Mouse (Mus musculus): Measurements from ENCODE around the gene Mgat5. TPM values are rescaled to one million over a fixed set of nuclear protein-coding genes. Genes with fewer than 3 reads are reported as not detected.

Gene Mgat5
- total RNA-seq, 1 experiment, result 11.0 TPM

- Histone ChIP-seq H3K36me3 (ENCODE audit: control insufficient read depth, insufficient read depth, low read length, poor library complexity, severe bottlenecking) (no peaks in the 10 kb centered on the region), H3K9me3 (ENCODE audit: control insufficient read depth, insufficient read depth, low read depth, low read length) (no peaks in the 10 kb centered on the region), H3K4me3 (ENCODE audit: insufficient read depth in 1 of 2, low read depth in 1 of 2, low read length in 2 of 2, poor library complexity in 1 of 2, severe bottlenecking in 1 of 2) (no peak overlapping the region), H3K9ac (ENCODE audit: insufficient read depth, low read depth, low read length, poor library complexity, severe bottlenecking) (no peak overlapping the region), H3K27ac (ENCODE audit: insufficient read depth, low read depth, low read length, poor library complexity, severe bottlenecking) (no peak overlapping the region), H3K4me1 (ENCODE audit: control insufficient read depth in 2 of 2, insufficient read depth in 2 of 2, low read length in 2 of 2, poor library complexity in 1 of 2) (peaks cover 0 to 3% of the 10 kb centered on the region in 2 experiments; a peak in 1 of 4 replicates)
- DNase-seq (ENCODE audit: low read depth, low spot score), result no peak
- TF ChIP-seq ZC3H11A (IDR thresholded peaks at IDR 0.05; ENCODE audit: borderline replicate concordance, low read depth, low read length), result no peak
- in situ Hi-C loops (cut with MboI; ENCODE audit: low sequenced_read_pairs in 2 of 2, unreplicated experiment in 2 of 2), result no loop called here
These were observed 123.6 kb downstream of the Mgat5 start for GRCm38 (mm10) chr1:127328354-127328875.

GRCm38 (mm10) chr1:127329810-127330209, 125.0 kb downstream of the Mgat5 start:
- Histone ChIP-seq H3K36me3 (ENCODE audit: control insufficient read depth, insufficient read depth, low read length, poor library complexity, severe bottlenecking) (no peaks in the 10 kb centered on the region), H3K27ac (ENCODE audit: insufficient read depth, low read depth, low read length, poor library complexity, severe bottlenecking) (no peak overlapping the region), H3K4me1 (ENCODE audit: control insufficient read depth in 2 of 2, insufficient read depth in 2 of 2, low read length in 2 of 2, poor library complexity in 1 of 2) (peaks cover 0 to 3% of the 10 kb centered on the region in 2 experiments; a peak in 1 of 4 replicates), H3K4me3 (ENCODE audit: insufficient read depth in 1 of 2, low read depth in 1 of 2, low read length in 2 of 2, poor library complexity in 1 of 2, severe bottlenecking in 1 of 2) (no peak overlapping the region), H3K9me3 (ENCODE audit: control insufficient read depth, insufficient read depth, low read depth, low read length) (no peaks in the 10 kb centered on the region), H3K9ac (ENCODE audit: insufficient read depth, low read depth, low read length, poor library complexity, severe bottlenecking) (no peak overlapping the region)
- DNase-seq (ENCODE audit: low read depth, low spot score), result no peak
- in situ Hi-C loops (cut with MboI; ENCODE audit: low sequenced_read_pairs in 2 of 2, unreplicated experiment in 2 of 2), result no loop called here
- TF ChIP-seq CHD2 (IDR thresholded peaks at IDR 0.05; ENCODE audit: low read depth, low read length) (no peak), ZNF384 (IDR thresholded peaks at IDR 0.05; ENCODE audit: low read depth, low read length) (no peak), MAFK (IDR thresholded peaks at IDR 0.05; ENCODE audit: insufficient read depth, low read depth, low read length) (no peak), ZC3H11A (IDR thresholded peaks at IDR 0.05; ENCODE audit: borderline replicate concordance, low read depth, low read length) (no peak), HCFC1 (IDR thresholded peaks at IDR 0.05; ENCODE audit: borderline replicate concordance, insufficient read depth, low read length) (no peak)

- in situ Hi-C loops (cut with MboI; ENCODE audit: low sequenced_read_pairs in 2 of 2, unreplicated experiment in 2 of 2), result no loop called here
- no peak for DNase-seq (ENCODE audit: low read depth, low spot score)
- TF ChIP-seq HCFC1 (IDR thresholded peaks at IDR 0.05; ENCODE audit: borderline replicate concordance, insufficient read depth, low read length) (no peak), CHD2 (IDR thresholded peaks at IDR 0.05; ENCODE audit: low read depth, low read length) (no peak), ZNF384 (IDR thresholded peaks at IDR 0.05; ENCODE audit: low read depth, low read length) (no peak), ZC3H11A (IDR thresholded peaks at IDR 0.05; ENCODE audit: borderline replicate concordance, low read depth, low read length) (no peak), MAFK (IDR thresholded peaks at IDR 0.05; ENCODE audit: insufficient read depth, low read depth, low read length) (no peak)
These were observed 132.9 kb downstream of the Mgat5 start for GRCm38 (mm10) chr1:127337740-127338139.

DNA sequence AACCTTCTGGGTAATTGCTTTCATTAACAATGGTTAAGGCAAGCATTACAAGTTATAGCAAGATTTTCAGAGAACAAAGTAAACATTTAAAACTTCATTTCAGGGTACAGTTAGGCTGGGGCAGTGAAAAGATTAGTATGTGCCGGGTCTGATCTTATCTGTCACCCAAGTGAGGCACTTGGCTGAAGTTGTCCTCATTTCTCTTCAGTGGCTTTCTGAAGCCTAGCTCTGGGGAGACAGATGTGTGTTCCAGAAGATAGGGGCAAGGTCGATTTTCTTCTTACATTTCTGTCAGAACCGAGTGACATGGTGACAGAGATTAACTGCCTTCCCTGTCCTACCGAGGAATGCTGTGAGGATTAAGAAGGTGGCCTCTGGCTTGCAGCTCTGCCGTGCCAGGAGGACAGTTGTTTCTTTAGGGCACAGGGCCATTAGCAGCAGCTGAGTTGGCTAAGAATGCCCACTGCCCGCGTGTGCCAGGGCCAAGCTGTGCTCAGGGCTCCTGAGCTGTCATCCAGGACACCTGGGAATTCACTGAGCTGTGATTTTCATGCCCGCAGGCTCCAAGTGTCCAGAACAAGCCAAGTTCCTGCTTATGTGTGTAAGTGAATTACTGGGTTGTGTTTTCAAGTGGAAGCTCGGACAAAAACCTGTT, 134.1 kb downstream of the Mgat5 start:
- Histone ChIP-seq H3K4me1 (ENCODE audit: control insufficient read depth in 2 of 2, insufficient read depth in 2 of 2, low read length in 2 of 2, poor library complexity in 1 of 2) (no peaks in the 10 kb centered on the region), H3K9me3 (ENCODE audit: control insufficient read depth, insufficient read depth, low read depth, low read length) (no peaks in the 10 kb centered on the region), H3K36me3 (ENCODE audit: control insufficient read depth, insufficient read depth, low read length, poor library complexity, severe bottlenecking) (no peaks in the 10 kb centered on the region), H3K27ac (ENCODE audit: insufficient read depth, low read depth, low read length, poor library complexity, severe bottlenecking) (no peak overlapping the region), H3K9ac (ENCODE audit: insufficient read depth, low read depth, low read length, poor library complexity, severe bottlenecking) (no peak overlapping the region), H3K4me3 (ENCODE audit: insufficient read depth in 1 of 2, low read depth in 1 of 2, low read length in 2 of 2, poor library complexity in 1 of 2, severe bottlenecking in 1 of 2) (no peak overlapping the region)
- no peak for DNase-seq (ENCODE audit: low read depth, low spot score)
- TF ChIP-seq HCFC1 (IDR thresholded peaks at IDR 0.05; ENCODE audit: borderline replicate concordance, insufficient read depth, low read length) (no peak), ZC3H11A (IDR thresholded peaks at IDR 0.05; ENCODE audit: borderline replicate concordance, low read depth, low read length) (no peak), CHD2 (IDR thresholded peaks at IDR 0.05; ENCODE audit: low read depth, low read length) (no peak), MAFK (IDR thresholded peaks at IDR 0.05; ENCODE audit: insufficient read depth, low read depth, low read length) (no peak)
- in situ Hi-C loops (cut with MboI; ENCODE audit: low sequenced_read_pairs in 2 of 2, unreplicated experiment in 2 of 2), result no loop called here

More at GRCm38 (mm10) chr1:127337740-127338139, 132.9 kb downstream of the Mgat5 start:
- H3K4me1 ChIP-seq (ENCODE audit: control insufficient read depth in 2 of 2, insufficient read depth in 2 of 2, low read length in 2 of 2, poor library complexity in 1 of 2), result no peaks in the 10 kb centered on the region
- H3K27ac ChIP-seq (ENCODE audit: insufficient read depth, low read depth, low read length, poor library complexity, severe bottlenecking), result no peak overlapping the region
- no peak overlapping the region for H3K4me3 ChIP-seq (ENCODE audit: insufficient read depth in 1 of 2, low read depth in 1 of 2, low read length in 2 of 2, poor library complexity in 1 of 2, severe bottlenecking in 1 of 2)
- H3K9ac ChIP-seq (ENCODE audit: insufficient read depth, low read depth, low read length, poor library complexity, severe bottlenecking), result no peak overlapping the region
- H3K9me3 ChIP-seq (ENCODE audit: control insufficient read depth, insufficient read depth, low read depth, low read length), result no peaks in the 10 kb centered on the region
- no peaks in the 10 kb centered on the region for H3K36me3 ChIP-seq (ENCODE audit: control insufficient read depth, insufficient read depth, low read length, poor library complexity, severe bottlenecking)

GRCm38 (mm10) chr1:127340296-127340695, 135.5 kb downstream of the Mgat5 start:
- Histone ChIP-seq H3K36me3 (ENCODE audit: control insufficient read depth, insufficient read depth, low read length, poor library complexity, severe bottlenecking) (no peaks in the 10 kb centered on the region), H3K27ac (ENCODE audit: insufficient read depth, low read depth, low read length, poor library complexity, severe bottlenecking) (no peak overlapping the region), H3K9ac (ENCODE audit: insufficient read depth, low read depth, low read length, poor library complexity, severe bottlenecking) (no peak overlapping the region), H3K9me3 (ENCODE audit: control insufficient read depth, insufficient read depth, low read depth, low read length) (no peaks in the 10 kb centered on the region), H3K4me3 (ENCODE audit: insufficient read depth in 1 of 2, low read depth in 1 of 2, low read length in 2 of 2, poor library complexity in 1 of 2, severe bottlenecking in 1 of 2) (no peak overlapping the region), H3K4me1 (ENCODE audit: control insufficient read depth in 2 of 2, insufficient read depth in 2 of 2, low read length in 2 of 2, poor library complexity in 1 of 2) (no peaks in the 10 kb centered on the region)
- no peak for DNase-seq (ENCODE audit: low read depth, low spot score)
- TF ChIP-seq ZNF384 (IDR thresholded peaks at IDR 0.05; ENCODE audit: low read depth, low read length) (no peak), MAFK (IDR thresholded peaks at IDR 0.05; ENCODE audit: insufficient read depth, low read depth, low read length) (no peak), ZC3H11A (IDR thresholded peaks at IDR 0.05; ENCODE audit: borderline replicate concordance, low read depth, low read length) (no peak), CHD2 (IDR thresholded peaks at IDR 0.05; ENCODE audit: low read depth, low read length) (no peak)
- in situ Hi-C loops (cut with MboI; ENCODE audit: low sequenced_read_pairs in 2 of 2, unreplicated experiment in 2 of 2), result no loop called here
